Mouse (Mus musculus) spleen, adult 2 months (tissue): ENCODE measurements around the gene Swi5. TPM values are rescaled to one million over a fixed set of nuclear protein-coding genes. Genes with fewer than 3 reads are reported as not detected.

ENCODE experiments used
- DNase-seq, 2 experiments: peaks; one replicate each; pipeline versions ENCODE4 v3.0.0 to v3.0.0-alpha.2; 2012 to 2021; ENCODE audit warnings: low spot score in 2 of 2, low read depth in 1 of 2
- H3K27ac ChIP-seq: fragments of 200-500 bp; 2 replicates; pipeline ENCODE4 v1.5.1; 2012; ENCODE audit warnings: low read length, inconsistent platforms; ENCODE audit not compliant: insufficient read depth
- H3K27me3 ChIP-seq: fragments of 200-500 bp; 2 replicates; pipeline ENCODE4 v1.6.1; 2012; ENCODE audit warnings: mild to moderate bottlenecking, moderate library complexity, low read length, inconsistent platforms; ENCODE audit not compliant: control insufficient read depth, insufficient read depth
- H3K36me3 ChIP-seq: fragments of 200-500 bp; 2 replicates; pipeline ENCODE4 v1.6.1; 2012; ENCODE audit warnings: mild to moderate bottlenecking, low read length, inconsistent platforms; ENCODE audit not compliant: control insufficient read depth, insufficient read depth
- H3K4me1 ChIP-seq: fragments of 200-500 bp; 2 replicates; pipeline ENCODE4 v1.6.1; 2011; ENCODE audit warnings: inconsistent platforms; ENCODE audit not compliant: control insufficient read depth, insufficient read depth, insufficient read length
- H3K4me3 ChIP-seq: fragments of 200-500 bp; 2 replicates; pipeline ENCODE4 v1.5.1; 2011; ENCODE audit warnings: mild to moderate bottlenecking, inconsistent platforms; ENCODE audit not compliant: insufficient read depth, insufficient read length; ENCODE audit errors: extremely low read depth
- CTCF ChIP-seq: fragments of 200-500 bp; IDR thresholded peaks from 2 replicates; pipeline ENCODE4 v1.5.1; 2011; ENCODE audit warnings: mild to moderate bottlenecking, inconsistent platforms; ENCODE audit not compliant: insufficient read depth, insufficient read length, insufficient replicate concordance; ENCODE audit errors: extremely low read depth
- POLR2A ChIP-seq: fragments of 200-500 bp; IDR thresholded peaks from 2 replicates; pipeline ENCODE4 v1.6.1; 2011; ENCODE audit warnings: low read depth, low read length, inconsistent platforms
- WGBS: fragments of 180-500 bp; shearing (Covaris S2); methylation state at CpG from one replicate; pipeline ENCODE4 v1.1.7; 2018; 5-methylcytosine and 5-hydroxymethylcytosine counted together
- polyA plus RNA-seq: library from polyadenylated mRNA; depleted of rRNA; stranded (reverse); fragments of >200 nt; gene quantifications from 2 replicates; pipeline ENCODE4 v1.2.3, GENCODE M21; 2012

The Swi5 gene
- polyA plus RNA-seq, 1 experiment, result 60.5 TPM

DNA sequence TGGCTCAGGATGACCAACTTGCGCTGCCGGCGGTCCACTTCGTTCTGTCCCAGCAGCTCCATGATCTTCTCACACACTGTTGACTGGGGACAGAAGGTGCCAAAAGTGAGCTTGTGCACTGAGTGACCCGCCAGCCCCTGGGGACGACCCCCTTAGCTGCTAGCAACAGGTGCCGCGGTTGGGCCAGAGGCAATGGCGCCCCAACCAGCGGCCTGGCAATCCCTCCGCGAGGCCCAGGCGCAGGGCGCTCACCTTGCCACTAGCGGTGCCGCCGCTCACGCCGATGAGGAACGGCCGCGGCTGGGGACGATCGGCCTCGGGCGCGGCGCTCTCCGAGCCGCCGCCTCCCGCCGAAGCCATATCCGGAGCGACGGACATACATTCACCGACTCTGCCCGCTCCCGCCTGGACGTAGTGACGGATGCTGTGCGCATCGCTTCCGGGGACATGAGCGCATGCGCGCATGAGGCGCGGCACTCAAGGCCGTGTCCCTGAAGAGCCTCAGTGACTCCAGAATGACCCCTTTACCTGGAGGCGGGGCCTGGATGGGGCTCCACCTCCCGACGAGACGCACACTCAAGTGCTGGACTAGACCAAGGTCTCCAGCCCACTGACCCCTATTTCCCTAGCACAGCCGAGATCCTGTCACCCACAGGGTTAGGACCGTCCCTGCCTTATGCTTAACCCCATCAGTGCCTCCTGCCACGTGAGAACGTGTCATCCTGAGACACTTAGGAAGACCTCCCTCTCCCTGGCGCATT is 28.0 kb downstream of the Swi5 start, which contains the start of gene Uck1:
TSS of gene Uck1 (minus strand) at position 503 of the 761 bp plus-strand sequence.
- peaks cover 6% of the 10 kb centered on the region; the same call in 1 of the 2 replicates for H3K4me1 ChIP-seq
- peaks cover 11% of the 10 kb centered on the region for H3K36me3 ChIP-seq
- WGBS, result under 1% methylated on average over 59 of the region's 59 CpGs
- peak within 1 kb of the TSS; percentile 74 for H3K4me3 ChIP-seq
- no peaks in the 10 kb centered on the region for H3K27me3 ChIP-seq
- DNase-seq, result peak; percentile 79 to 88
- TF ChIP-seq POLR2A (peak; percentile 82), CTCF (no peak)
- H3K27ac ChIP-seq, result peak within 1 kb of the TSS; percentile 55

DNA sequence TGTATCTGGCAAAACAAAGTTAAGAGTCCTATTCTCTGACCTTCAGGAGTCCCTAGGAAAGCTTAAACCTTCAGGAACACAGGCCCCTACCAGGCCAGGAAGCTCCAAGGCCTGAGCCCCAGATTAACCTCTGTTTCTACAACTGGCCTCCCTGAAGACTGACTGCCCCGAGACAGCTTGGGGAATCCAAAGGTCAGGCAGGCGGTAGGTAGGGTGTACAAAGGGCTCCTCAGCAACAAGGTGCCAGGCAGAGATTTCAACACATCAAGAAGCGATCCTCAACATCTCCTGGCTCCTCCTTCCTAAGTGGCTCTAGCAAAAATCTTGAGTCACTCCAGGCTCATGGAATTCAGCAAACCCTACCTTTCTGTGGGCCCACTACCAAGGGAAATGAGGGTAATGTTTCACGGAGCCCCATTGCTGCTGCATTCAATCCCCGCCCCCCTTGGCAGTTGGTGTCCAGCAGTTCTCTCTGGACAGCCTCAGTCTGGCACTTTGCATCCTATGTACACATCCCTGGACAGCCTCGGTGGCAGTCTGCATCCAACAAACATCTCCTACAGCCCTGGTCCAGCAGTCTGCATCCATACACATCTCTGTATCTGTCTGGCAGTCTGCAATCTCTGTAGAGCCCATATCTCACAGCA is 28.9 kb downstream of the Swi5 start:
- H3K27ac ChIP-seq, result no peak overlapping the region
- no peak for DNase-seq
- peak overlapping the region; percentile 74 for H3K4me3 ChIP-seq
- no peaks in the 10 kb centered on the region for H3K27me3 ChIP-seq
- H3K4me1 ChIP-seq, result peaks cover 6% of the 10 kb centered on the region; the same call in 1 of the 2 replicates
- peaks cover 15% of the 10 kb centered on the region for H3K36me3 ChIP-seq
- TF ChIP-seq CTCF (no peak), POLR2A (no peak)
- 69% methylated on average over 6 of the region's 6 CpGs for WGBS

DNA sequence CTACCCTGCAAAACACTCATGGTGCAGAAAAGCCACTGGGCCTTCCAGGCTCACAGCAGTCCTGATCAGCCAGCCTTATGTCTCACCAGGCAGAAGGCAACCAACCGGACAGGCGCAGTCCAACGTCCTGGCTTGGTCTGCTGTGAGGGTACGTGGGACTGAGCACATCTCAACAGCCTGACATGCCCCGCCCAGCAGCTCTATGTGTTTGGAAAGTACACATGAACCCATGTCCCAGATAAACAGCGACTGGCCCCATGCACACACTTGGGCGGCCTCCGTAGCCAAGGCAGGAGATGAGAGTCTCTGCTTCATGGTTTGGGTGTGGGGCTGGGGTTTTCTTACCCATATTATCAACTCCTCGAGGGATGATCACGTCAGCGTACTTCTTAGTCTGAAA is 31.6 kb downstream of the Swi5 start:
- H3K4me3 ChIP-seq, result no peak overlapping the region
- TF ChIP-seq POLR2A (no peak), CTCF (no peak)
- DNase-seq, result no peak
- H3K27me3 ChIP-seq, result no peaks in the 10 kb centered on the region
- H3K36me3 ChIP-seq, result peaks cover 28% of the 10 kb centered on the region
- H3K4me1 ChIP-seq, result peaks cover 6% of the 10 kb centered on the region; the same call in 1 of the 2 replicates
- 92% methylated on average over 11 of the region's 11 CpGs for WGBS
- no peak overlapping the region for H3K27ac ChIP-seq

DNA sequence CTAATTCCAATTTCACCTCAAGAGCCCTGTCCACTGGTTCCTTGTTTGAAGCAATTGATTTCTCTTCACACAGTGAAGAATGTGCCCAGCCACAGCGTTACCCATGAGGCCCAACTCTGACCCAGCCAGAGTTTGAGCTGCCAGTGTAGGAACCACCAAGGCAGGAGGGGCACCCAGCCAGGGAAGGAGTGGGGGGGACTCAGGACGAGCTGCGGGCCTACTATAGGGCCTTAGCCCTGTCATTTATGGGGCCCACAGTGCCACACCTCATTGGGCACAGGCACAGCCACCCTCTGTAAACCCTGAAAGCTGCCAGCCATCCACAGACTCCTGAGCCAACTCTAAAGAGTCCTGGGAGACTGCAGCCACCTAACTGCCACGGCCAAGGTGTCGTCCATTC is 33.3 kb downstream of the Swi5 start:
- no peak for DNase-seq
- no peak overlapping the region for H3K4me3 ChIP-seq
- TF ChIP-seq CTCF, result no peak
- no peak for TF ChIP-seq POLR2A
- peaks cover 6% of the 10 kb centered on the region; the same call in 1 of the 2 replicates for H3K4me1 ChIP-seq
- 91% methylated on average over 5 of the region's 5 CpGs for WGBS
- no peak overlapping the region for H3K27ac ChIP-seq
- H3K27me3 ChIP-seq, result no peaks in the 10 kb centered on the region
- H3K36me3 ChIP-seq, result peaks cover 32% of the 10 kb centered on the region

DNA sequence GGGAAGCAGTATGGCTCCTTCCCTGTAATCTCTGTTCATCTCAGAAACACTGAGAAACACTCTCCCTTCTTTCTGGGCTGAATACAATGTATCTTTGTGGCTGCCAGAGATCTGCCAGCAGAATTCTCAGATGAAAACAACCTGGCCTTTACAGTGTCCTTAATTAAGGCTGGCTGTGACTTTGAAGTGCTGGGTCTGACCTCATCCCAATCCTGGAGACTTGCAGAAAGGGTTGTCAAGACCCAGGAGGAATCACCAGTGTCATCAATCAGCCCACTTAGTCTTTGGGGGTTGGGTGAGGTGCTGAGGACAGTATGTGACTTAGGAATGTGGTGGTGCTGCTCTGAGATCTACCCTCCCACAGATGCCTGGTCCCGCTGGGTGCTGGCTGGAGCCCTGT is 34.5 kb downstream of the Swi5 start:
- H3K4me1 ChIP-seq, result no peaks in the 10 kb centered on the region
- WGBS, result 94% methylated on average over 1 of the region's 1 CpGs
- no peak overlapping the region for H3K4me3 ChIP-seq
- H3K36me3 ChIP-seq, result peaks cover 32% of the 10 kb centered on the region
- H3K27me3 ChIP-seq, result no peaks in the 10 kb centered on the region
- TF ChIP-seq CTCF (no peak), POLR2A (no peak)
- no peak overlapping the region for H3K27ac ChIP-seq
- no peak for DNase-seq

DNA sequence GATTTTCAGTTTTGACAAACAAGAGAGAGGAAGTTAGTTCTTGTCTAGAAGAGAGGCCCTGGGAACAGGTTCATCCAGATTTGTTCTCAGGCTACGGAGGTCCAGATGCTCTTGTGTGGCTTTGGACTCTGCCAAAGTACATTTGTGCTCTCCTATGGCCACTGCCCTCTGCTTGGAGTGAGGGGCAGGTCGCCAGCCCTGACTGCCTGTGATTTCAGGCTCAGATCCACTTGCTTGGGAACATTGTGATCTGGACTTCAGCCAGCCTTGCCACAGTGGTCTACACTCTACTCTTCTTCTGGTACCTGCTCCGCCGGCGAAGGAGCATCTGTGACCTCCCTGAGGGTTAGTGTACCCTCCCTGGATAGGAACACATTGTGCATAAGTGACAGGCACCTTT is 35.2 kb downstream of the Swi5 start:
- TF ChIP-seq POLR2A (no peak), CTCF (no peak)
- no peak for DNase-seq
- Histone ChIP-seq H3K4me3 (no peak overlapping the region), H3K36me3 (peaks cover 30% of the 10 kb centered on the region), H3K27ac (no peak overlapping the region), H3K4me1 (no peaks in the 10 kb centered on the region), H3K27me3 (no peaks in the 10 kb centered on the region)
- WGBS, result 94% methylated on average over 5 of the region's 5 CpGs

DNA sequence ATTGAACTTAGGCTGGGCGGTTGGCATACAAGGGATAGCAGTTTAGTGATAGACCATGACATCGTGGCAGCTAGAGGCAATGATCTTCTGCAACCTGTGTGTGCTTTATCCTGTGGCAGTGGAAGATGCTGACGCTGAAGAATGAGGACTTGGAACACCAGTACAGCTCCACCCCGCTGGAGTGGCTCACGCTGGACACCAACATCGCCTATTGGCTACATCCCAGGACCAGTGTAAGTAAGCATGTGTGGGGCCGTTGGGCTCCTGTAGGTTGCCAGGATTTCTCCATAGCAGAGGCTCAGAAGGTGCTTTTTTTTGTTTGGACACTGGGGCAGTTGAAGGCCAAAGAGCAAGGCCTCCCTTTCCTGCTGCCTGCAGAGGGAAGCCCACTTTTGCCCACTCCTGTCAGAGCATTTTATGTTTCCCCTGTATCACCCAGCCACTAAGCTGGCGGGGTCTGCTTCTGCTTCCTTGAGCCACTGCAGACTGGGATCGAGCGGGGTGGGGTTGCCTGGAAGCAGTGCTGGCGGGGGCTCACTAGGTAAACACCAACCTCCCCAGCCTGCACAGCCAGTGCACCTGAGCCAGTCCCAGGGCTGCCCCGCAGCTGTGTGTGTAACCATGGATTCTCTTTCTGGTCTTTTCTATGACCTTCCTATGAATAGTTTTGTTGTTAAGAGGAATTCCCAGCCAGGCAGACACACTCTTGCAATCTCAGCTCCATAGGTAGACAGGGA is 35.9 kb downstream of the Swi5 start:
- Histone ChIP-seq H3K4me3 (no peak overlapping the region), H3K36me3 (peaks cover 30% of the 10 kb centered on the region), H3K27ac (no peak overlapping the region), H3K4me1 (no peaks in the 10 kb centered on the region), H3K27me3 (no peaks in the 10 kb centered on the region)
- no peak for DNase-seq
- TF ChIP-seq CTCF, result no peak
- no peak for TF ChIP-seq POLR2A
- WGBS, result 89% methylated on average over 12 of the region's 12 CpGs
